Mouse (Mus musculus): ENCODE results near the gene Hnrnpu. TPM values are rescaled to one million over a fixed set of nuclear protein-coding genes. Genes with fewer than 3 reads are reported as not detected.

The Hnrnpu gene
- total RNA-seq, 1 experiment = 494 TPM

GRCm38 (mm10) chr1:178376907-178377306 lies 39.3 kb upstream of the Hnrnpu start:
- Histone ChIP-seq H3K36me3 (ENCODE audit: control insufficient read depth, insufficient read depth, low read length, poor library complexity, severe bottlenecking) (no peaks in the 10 kb centered on the region), H3K9me3 (ENCODE audit: control insufficient read depth, insufficient read depth, low read depth, low read length) (no peaks in the 10 kb centered on the region), H3K4me1 (ENCODE audit: control insufficient read depth in 2 of 2, insufficient read depth in 2 of 2, low read length in 2 of 2, poor library complexity in 1 of 2) (peaks cover 0 to 3% of the 10 kb centered on the region in 2 experiments; a peak in 1 of 4 replicates), H3K27ac (ENCODE audit: insufficient read depth, low read depth, low read length, poor library complexity, severe bottlenecking) (no peak overlapping the region), H3K4me3 (ENCODE audit: insufficient read depth in 1 of 2, low read depth in 1 of 2, low read length in 2 of 2, poor library complexity in 1 of 2, severe bottlenecking in 1 of 2) (no peak overlapping the region), H3K9ac (ENCODE audit: insufficient read depth, low read depth, low read length, poor library complexity, severe bottlenecking) (no peak overlapping the region)
- no peak for TF ChIP-seq ZC3H11A (IDR thresholded peaks at IDR 0.05; ENCODE audit: borderline replicate concordance, low read depth, low read length)
- no peak for TF ChIP-seq CHD2 (IDR thresholded peaks at IDR 0.05; ENCODE audit: low read depth, low read length)
- TF ChIP-seq ZNF384 (IDR thresholded peaks at IDR 0.05; ENCODE audit: low read depth, low read length) = no peak
- TF ChIP-seq MAFK (IDR thresholded peaks at IDR 0.05; ENCODE audit: insufficient read depth, low read depth, low read length) = no peak
- TF ChIP-seq HCFC1 (IDR thresholded peaks at IDR 0.05; ENCODE audit: borderline replicate concordance, insufficient read depth, low read length) = no peak
- DNase-seq (ENCODE audit: low read depth, low spot score) = no peak
- in situ Hi-C loops (cut with MboI; ENCODE audit: low sequenced_read_pairs in 2 of 2, unreplicated experiment in 2 of 2) = no loop called here

GRCm38 (mm10) chr1:178376061-178376460 lies 38.5 kb upstream of the Hnrnpu start:
- no peak for DNase-seq (ENCODE audit: low read depth, low spot score)
- no peaks in the 10 kb centered on the region for H3K9me3 ChIP-seq (ENCODE audit: control insufficient read depth, insufficient read depth, low read depth, low read length)
- H3K9ac ChIP-seq (ENCODE audit: insufficient read depth, low read depth, low read length, poor library complexity, severe bottlenecking) = no peak overlapping the region
- H3K4me1 ChIP-seq (ENCODE audit: control insufficient read depth in 2 of 2, insufficient read depth in 2 of 2, low read length in 2 of 2, poor library complexity in 1 of 2) = peaks cover 0 to 3% of the 10 kb centered on the region in 2 experiments; a peak in 1 of 4 replicates
- in situ Hi-C loops (cut with MboI; ENCODE audit: low sequenced_read_pairs in 2 of 2, unreplicated experiment in 2 of 2) = no loop called here
- no peaks in the 10 kb centered on the region for H3K36me3 ChIP-seq (ENCODE audit: control insufficient read depth, insufficient read depth, low read length, poor library complexity, severe bottlenecking)
- H3K27ac ChIP-seq (ENCODE audit: insufficient read depth, low read depth, low read length, poor library complexity, severe bottlenecking) = no peak overlapping the region
- TF ChIP-seq HCFC1 (IDR thresholded peaks at IDR 0.05; ENCODE audit: borderline replicate concordance, insufficient read depth, low read length) = no peak
- no peak for TF ChIP-seq CHD2 (IDR thresholded peaks at IDR 0.05; ENCODE audit: low read depth, low read length)
- H3K4me3 ChIP-seq (ENCODE audit: insufficient read depth in 1 of 2, low read depth in 1 of 2, low read length in 2 of 2, poor library complexity in 1 of 2, severe bottlenecking in 1 of 2) = no peak overlapping the region

DNA sequence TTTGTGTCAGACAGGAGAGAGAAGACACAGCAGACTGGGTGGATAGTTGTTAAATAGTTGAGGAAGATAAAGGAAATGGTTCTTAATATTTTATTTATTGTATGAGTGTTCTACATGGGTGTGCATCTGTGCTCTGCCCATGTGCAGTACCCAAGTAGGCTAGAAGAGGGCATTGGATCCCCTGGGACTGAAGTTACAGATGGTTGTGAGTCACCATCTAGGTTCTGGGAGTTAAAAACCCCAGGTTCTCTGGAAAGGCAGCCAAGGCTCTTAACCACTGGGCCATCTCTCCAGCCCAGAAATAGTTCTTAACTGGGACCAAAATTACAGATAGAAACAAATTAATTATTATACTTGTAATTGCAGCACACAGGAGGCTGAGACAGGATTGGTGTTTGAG lies 37.8 kb upstream of the Hnrnpu start:
- in situ Hi-C loops (cut with MboI; ENCODE audit: low sequenced_read_pairs in 2 of 2, unreplicated experiment in 2 of 2) = no loop called here
- H3K36me3 ChIP-seq (ENCODE audit: control insufficient read depth, insufficient read depth, low read length, poor library complexity, severe bottlenecking) = no peaks in the 10 kb centered on the region
- no peak for DNase-seq (ENCODE audit: low read depth, low spot score)
- H3K4me1 ChIP-seq (ENCODE audit: control insufficient read depth in 2 of 2, insufficient read depth in 2 of 2, low read length in 2 of 2, poor library complexity in 1 of 2) = peaks cover 0 to 3% of the 10 kb centered on the region in 2 experiments; a peak in 1 of 4 replicates
- TF ChIP-seq HCFC1 (IDR thresholded peaks at IDR 0.05; ENCODE audit: borderline replicate concordance, insufficient read depth, low read length) (no peak), CHD2 (IDR thresholded peaks at IDR 0.05; ENCODE audit: low read depth, low read length) (no peak), MAFK (IDR thresholded peaks at IDR 0.05; ENCODE audit: insufficient read depth, low read depth, low read length) (no peak), ZNF384 (IDR thresholded peaks at IDR 0.05; ENCODE audit: low read depth, low read length) (no peak), ZC3H11A (IDR thresholded peaks at IDR 0.05; ENCODE audit: borderline replicate concordance, low read depth, low read length) (no peak)
- H3K9ac ChIP-seq (ENCODE audit: insufficient read depth, low read depth, low read length, poor library complexity, severe bottlenecking) = no peak overlapping the region
- H3K4me3 ChIP-seq (ENCODE audit: insufficient read depth in 1 of 2, low read depth in 1 of 2, low read length in 2 of 2, poor library complexity in 1 of 2, severe bottlenecking in 1 of 2) = no peak overlapping the region
- no peak overlapping the region for H3K27ac ChIP-seq (ENCODE audit: insufficient read depth, low read depth, low read length, poor library complexity, severe bottlenecking)
- no peaks in the 10 kb centered on the region for H3K9me3 ChIP-seq (ENCODE audit: control insufficient read depth, insufficient read depth, low read depth, low read length)

- in situ Hi-C loops (cut with MboI; ENCODE audit: low sequenced_read_pairs in 2 of 2, unreplicated experiment in 2 of 2) = no loop called here
- H3K9me3 ChIP-seq (ENCODE audit: control insufficient read depth, insufficient read depth, low read depth, low read length) = no peaks in the 10 kb centered on the region
- H3K4me3 ChIP-seq (ENCODE audit: insufficient read depth in 1 of 2, low read depth in 1 of 2, low read length in 2 of 2, poor library complexity in 1 of 2, severe bottlenecking in 1 of 2) = no peak overlapping the region
- DNase-seq (ENCODE audit: low read depth, low spot score) = no peak
- no peak overlapping the region for H3K27ac ChIP-seq (ENCODE audit: insufficient read depth, low read depth, low read length, poor library complexity, severe bottlenecking)
- no peaks in the 10 kb centered on the region for H3K36me3 ChIP-seq (ENCODE audit: control insufficient read depth, insufficient read depth, low read length, poor library complexity, severe bottlenecking)
- H3K4me1 ChIP-seq (ENCODE audit: control insufficient read depth in 2 of 2, insufficient read depth in 2 of 2, low read length in 2 of 2, poor library complexity in 1 of 2) = peaks cover 0 to 11% of the 10 kb centered on the region in 2 experiments; a peak in 3 of 4 replicates
- TF ChIP-seq ZNF384 (IDR thresholded peaks at IDR 0.05; ENCODE audit: low read depth, low read length) (no peak), ZC3H11A (IDR thresholded peaks at IDR 0.05; ENCODE audit: borderline replicate concordance, low read depth, low read length) (no peak), MAFK (IDR thresholded peaks at IDR 0.05; ENCODE audit: insufficient read depth, low read depth, low read length) (no peak), CHD2 (IDR thresholded peaks at IDR 0.05; ENCODE audit: low read depth, low read length) (no peak), HCFC1 (IDR thresholded peaks at IDR 0.05; ENCODE audit: borderline replicate concordance, insufficient read depth, low read length) (no peak)
- no peak overlapping the region for H3K9ac ChIP-seq (ENCODE audit: insufficient read depth, low read depth, low read length, poor library complexity, severe bottlenecking)
Observed at GRCm38 (mm10) chr1:178372681-178373080, 35.1 kb upstream of the Hnrnpu start.

- Histone ChIP-seq H3K9me3 (ENCODE audit: control insufficient read depth, insufficient read depth, low read depth, low read length) (no peaks in the 10 kb centered on the region), H3K4me1 (ENCODE audit: control insufficient read depth in 2 of 2, insufficient read depth in 2 of 2, low read length in 2 of 2, poor library complexity in 1 of 2) (peaks cover 5 to 11% of the 10 kb centered on the region in 2 experiments; a peak in 3 of 4 replicates), H3K27ac (ENCODE audit: insufficient read depth, low read depth, low read length, poor library complexity, severe bottlenecking) (no peak overlapping the region), H3K9ac (ENCODE audit: insufficient read depth, low read depth, low read length, poor library complexity, severe bottlenecking) (peak overlapping the region; percentile 62), H3K36me3 (ENCODE audit: control insufficient read depth, insufficient read depth, low read length, poor library complexity, severe bottlenecking) (no peaks in the 10 kb centered on the region), H3K4me3 (ENCODE audit: insufficient read depth in 1 of 2, low read depth in 1 of 2, low read length in 2 of 2, poor library complexity in 1 of 2, severe bottlenecking in 1 of 2) (peak overlapping the region; percentile 63)
- no peak for DNase-seq (ENCODE audit: low read depth, low spot score)
- in situ Hi-C loops (cut with MboI; ENCODE audit: low sequenced_read_pairs in 2 of 2, unreplicated experiment in 2 of 2) = no loop called here
- no peak for TF ChIP-seq MAFK (IDR thresholded peaks at IDR 0.05; ENCODE audit: insufficient read depth, low read depth, low read length)
- TF ChIP-seq ZNF384 (IDR thresholded peaks at IDR 0.05; ENCODE audit: low read depth, low read length) = no peak
- TF ChIP-seq ZC3H11A (IDR thresholded peaks at IDR 0.05; ENCODE audit: borderline replicate concordance, low read depth, low read length) = no peak
- no peak for TF ChIP-seq HCFC1 (IDR thresholded peaks at IDR 0.05; ENCODE audit: borderline replicate concordance, insufficient read depth, low read length)
- TF ChIP-seq CHD2 (IDR thresholded peaks at IDR 0.05; ENCODE audit: low read depth, low read length) = no peak
Observed at GRCm38 (mm10) chr1:178369272-178369651, 31.7 kb upstream of the Hnrnpu start.
